Comparison of ENCODE assay signal across 25 mouse cellular contexts in genomic region chr5:33343571-33343970, GRCm38 (mm10). TPM values are rescaled to one million over a fixed set of nuclear protein-coding genes. Genes with fewer than 3 reads are reported as not detected.
A peak's percentile ranks its signal among the peaks of the same experiment; 100 is the strongest.
DNase-seq lines count a peak whose midpoint lies in the region; ATAC-seq and TF ChIP-seq lines count a peak whose summit lies in the region.
"Had no signal": no experiment of that assay in that cellular context is flagged by ENCODE, and none has a peak within 500 bp of the region (broad histone marks: within the 10 kb centered on the region; RNA-seq: fewer than 3 reads in every experiment).

No protein-coding gene starts in this region.

- TF ChIP-seq EP300 in heart, postnatal 0 days (IDR thresholded peaks at IDR 0.05; ENCODE audit: low read depth), result no peak

- peaks cover 12% of the 10 kb centered on the region; the same call in 1 of the 2 replicates for H3K36me3 ChIP-seq in heart, postnatal 0 days (replicated peaks; ENCODE audit: control insufficient read depth, insufficient read depth, low read length)
- H3K36me3 ChIP-seq in heart, embryonic 11.5 days (ENCODE audit: control insufficient read depth, insufficient read depth, low read length), result no peaks in the 10 kb centered on the region
- H3K36me3 ChIP-seq in kidney, embryonic 16.5 days (ENCODE audit: insufficient read depth, low read length), result peaks cover 8% of the 10 kb centered on the region
- H3K36me3 ChIP-seq: midbrain, embryonic 15.5 days had no signal

- TF ChIP-seq CTCF in heart, postnatal 0 days (IDR thresholded peaks at IDR 0.05; ENCODE audit: low read depth), result no peak

- no peaks in the 10 kb centered on the region for H3K9me3 ChIP-seq in heart, postnatal 0 days (replicated peaks; ENCODE audit: control insufficient read depth, low read length)
- H3K9me3 ChIP-seq in heart, embryonic 11.5 days (replicated peaks; ENCODE audit: control insufficient read depth, low read length), result no peaks in the 10 kb centered on the region
- no peaks in the 10 kb centered on the region for H3K9me3 ChIP-seq in kidney, embryonic 16.5 days (ENCODE audit: low read length)
- H3K9me3 ChIP-seq: heart, embryonic 13.5 days; limb, embryonic 15.5 days; lung, embryonic 15.5 days; midbrain, embryonic 15.5 days; neural tube, embryonic 12.5 days had no signal

- H3K27me3 ChIP-seq in heart, postnatal 0 days (ENCODE audit: control insufficient read depth, insufficient read depth, low read length), result no peaks in the 10 kb centered on the region
- no peaks in the 10 kb centered on the region for H3K27me3 ChIP-seq in heart, embryonic 11.5 days (ENCODE audit: control insufficient read depth, insufficient read depth, low read length)
- H3K27me3 ChIP-seq in kidney, embryonic 16.5 days (ENCODE audit: insufficient read depth, low read length), result no peaks in the 10 kb centered on the region
- H3K27me3 ChIP-seq: heart, embryonic 13.5 days; limb, embryonic 15.5 days; lung, embryonic 15.5 days; midbrain, embryonic 15.5 days; neural tube, embryonic 12.5 days had no signal

- no peak overlapping the region for H3K4me2 ChIP-seq in heart, postnatal 0 days (ENCODE audit: low read depth, low read length)
- no peak overlapping the region for H3K4me2 ChIP-seq in heart, embryonic 11.5 days
- H3K4me2 ChIP-seq in kidney, embryonic 16.5 days (replicated peaks; ENCODE audit: low read depth, low read length), result no peak overlapping the region
- H3K4me2 ChIP-seq: heart, embryonic 13.5 days; limb, embryonic 15.5 days; lung, embryonic 15.5 days; midbrain, embryonic 15.5 days; neural tube, embryonic 12.5 days had no signal

- ATAC-seq in heart, postnatal 0 days (ENCODE audit: insufficient read depth, low read depth), result no peak
- no peak for ATAC-seq in heart, embryonic 11.5 days (replicated peaks; ENCODE audit: insufficient number of reproducible peaks, low FRiP score, low TSS enrichment)
- ATAC-seq in kidney, embryonic 16.5 days (ENCODE audit: low FRiP score, low TSS enrichment), result no peak
- ATAC-seq: CD4-positive, CD25-positive, alpha-beta regulatory T cell, adult 4 months; forebrain, postnatal 0 days; midbrain, embryonic 15.5 days had no signal

- H3K4me3 ChIP-seq in heart, postnatal 0 days (ENCODE audit: low read depth, low read length), result no peak overlapping the region
- no peak overlapping the region for H3K4me3 ChIP-seq in heart, embryonic 11.5 days (ENCODE audit: low read depth, low read length)
- H3K4me3 ChIP-seq in kidney, embryonic 16.5 days (ENCODE audit: low read length), result no peak overlapping the region
- H3K4me3 ChIP-seq: heart, embryonic 13.5 days; limb, embryonic 15.5 days; lung, embryonic 15.5 days; midbrain, embryonic 15.5 days; neural tube, embryonic 12.5 days had no signal

- H3K9ac ChIP-seq in heart, postnatal 0 days (replicated peaks; ENCODE audit: low read depth, low read length), result no peak overlapping the region
- no peak overlapping the region for H3K9ac ChIP-seq in heart, embryonic 11.5 days (ENCODE audit: low read depth, low read length)
- H3K9ac ChIP-seq in kidney, embryonic 16.5 days (replicated peaks; ENCODE audit: low read length), result no peak overlapping the region
- H3K9ac ChIP-seq: forebrain, postnatal 0 days; heart, embryonic 13.5 days; limb, embryonic 15.5 days; lung, embryonic 15.5 days; midbrain, embryonic 15.5 days; neural tube, embryonic 12.5 days had no signal

- H3K27ac ChIP-seq in heart, postnatal 0 days (ENCODE audit: low read depth), result 0 out of 2 replicates have a peak overlapping the region, but pooled peaks have one; percentile 13
- H3K27ac ChIP-seq in heart, embryonic 11.5 days (ENCODE audit: low read depth, low read length), result no peak overlapping the region
- H3K27ac ChIP-seq in kidney, embryonic 16.5 days (ENCODE audit: low read length), result no peak overlapping the region
- H3K27ac ChIP-seq: kidney, postnatal 0 days; limb, embryonic 15.5 days; lung, embryonic 15.5 days; macrophage; midbrain, embryonic 15.5 days; neural tube, embryonic 12.5 days had no signal

- no peak for DNase-seq in heart, postnatal 0 days (ENCODE audit: low spot score)
- peak; percentile 54 to 62 for DNase-seq in kidney, adult 8-10 months
- DNase-seq in Muller cell, postnatal 12 days (ENCODE audit: inconsistent ontology term), result peak; percentile 82
- DNase-seq in kidney, adult 9 months, result peak; percentile 70
- no peak for DNase-seq in cerebellum, postnatal 36 days
- DNase-seq in spleen, adult 18-20 months, result no peak
- DNase-seq: adrenal gland, adult 2 months; cerebellum, adult 11 months; cerebellum, adult 9-11 months; forebrain, postnatal 0 days; gastrocnemius, postnatal 14 days; heart, adult 11 months; retina, postnatal 1 day; right cerebral cortex, postnatal 25 days; thymus, postnatal 14 days had no signal

- H3K4me1 ChIP-seq in heart, postnatal 0 days (ENCODE audit: control insufficient read depth, insufficient read depth), result peaks cover 39% of the 10 kb centered on the region
- H3K4me1 ChIP-seq in heart, embryonic 11.5 days (ENCODE audit: control insufficient read depth, insufficient read depth, low read length), result peaks cover 10% of the 10 kb centered on the region
- no peaks in the 10 kb centered on the region for H3K4me1 ChIP-seq in kidney, embryonic 16.5 days (ENCODE audit: insufficient read depth, low read length)
- H3K4me1 ChIP-seq: neural tube, embryonic 12.5 days had no signal

RNA-seq across cellular contexts. Expression of gene Maea, which starts 8.3 kb away (rescaled TPM):
- total RNA-seq in heart, postnatal 0 days (2014; rRNA removed; ENCODE audit: low replicate concordance), result 166 and 168 TPM in 2 replicates
- polyA plus RNA-seq in heart, postnatal 0 days (2015; fragmentation: Nextera tagmentation; extraction: Ambion mirVana), result 122 and 127 TPM in 2 replicates
- polyA plus RNA-seq in heart, embryonic 11.5 days (2014; fragmentation: Nextera tagmentation; extraction: Ambion mirVana), result 124 and 132 TPM in 2 replicates
- polyA plus RNA-seq in kidney, embryonic 16.5 days (2015; fragmentation: Nextera tagmentation; extraction: Ambion mirVana), result 152 and 154 TPM in 2 replicates

RNA-seq across cellular contexts. Expression of gene Uvssa, which starts 34.8 kb away (rescaled TPM):
- 2.2 and 5.5 TPM in 2 replicates for total RNA-seq in heart, postnatal 0 days (2014; rRNA removed; ENCODE audit: low replicate concordance)
- polyA plus RNA-seq in heart, postnatal 0 days (2015; fragmentation: Nextera tagmentation; extraction: Ambion mirVana), result 3.5 and 3.7 TPM in 2 replicates
- 4.0 and 4.2 TPM in 2 replicates for polyA plus RNA-seq in heart, embryonic 11.5 days (2014; fragmentation: Nextera tagmentation; extraction: Ambion mirVana)
- 9.2 and 9.5 TPM in 2 replicates for polyA plus RNA-seq in kidney, embryonic 16.5 days (2015; fragmentation: Nextera tagmentation; extraction: Ambion mirVana)

Comparison
In these comparisons a context has a peak if more than half of its experiments do, and no peak if none do; other contexts are left out.
1. DNase-seq: peak in kidney, adult 8-10 months (2 of 2), Muller cell, postnatal 12 days (single experiment) and kidney, adult 9 months (single experiment); none in heart, postnatal 0 days (single experiment), cerebellum, postnatal 36 days (0 of 2) and spleen, adult 18-20 months (0 of 2).